Mouse (Mus musculus) lung, postnatal 0 days (tissue): Measurements from ENCODE around the gene Eps15l1. TPM values are rescaled to one million over a fixed set of nuclear protein-coding genes. Genes with fewer than 3 reads are reported as not detected.

Experiments
- ATAC-seq: fragments of 200-750 bp; cut with Nextera tagmentation; 2 replicates; pipeline ENCODE4 v1.8.0; 2017; ENCODE audit warnings: moderate library complexity
- DNase-seq: peaks from one replicate; pipeline ENCODE4 v3.0.0-alpha.2; 2016; ENCODE audit warnings: low spot score
- H3K27ac ChIP-seq: fragments of 300-500 bp; sonication (generic); 2 replicates; pipeline ENCODE4 v1.5.1; 2014; ENCODE audit warnings: antibody characterized with exemption, mild to moderate bottlenecking, low read length, mixed read lengths
- H3K27me3 ChIP-seq: fragments of 300-500 bp; sonication (generic); replicated peaks from 2 replicates; pipeline ENCODE4 v1.6.1; 2014; ENCODE audit warnings: low read length, mixed read lengths; ENCODE audit not compliant: insufficient read depth
- H3K36me3 ChIP-seq: fragments of 300-500 bp; sonication (generic); 2 replicates; pipeline ENCODE4 v1.6.1; 2014; ENCODE audit warnings: low read length, mixed read lengths; ENCODE audit not compliant: insufficient read depth
- H3K4me1 ChIP-seq: fragments of 300-500 bp; sonication (generic); 2 replicates; pipeline ENCODE4 v1.6.1; 2014; ENCODE audit warnings: antibody characterized with exemption, low read depth, low read length, mixed read lengths; ENCODE audit not compliant: insufficient read depth
- H3K4me2 ChIP-seq: fragments of 300-500 bp; sonication (generic); replicated peaks from 2 replicates; pipeline ENCODE4 v1.6.1; 2014; ENCODE audit warnings: low read depth, mild to moderate bottlenecking, low read length, moderate library complexity, mixed read lengths
- H3K4me3 ChIP-seq: fragments of 300-500 bp; sonication (generic); 2 replicates; pipeline ENCODE4 v1.5.1; 2014; ENCODE audit warnings: low read depth, low read length
- H3K9ac ChIP-seq: fragments of 300-500 bp; sonication (generic); replicated peaks from 2 replicates; pipeline ENCODE4 v1.6.1; 2014; ENCODE audit warnings: low read depth, mild to moderate bottlenecking
- H3K9me3 ChIP-seq: fragments of 300-500 bp; sonication (generic); 2 replicates; pipeline ENCODE4 v1.6.1; 2016; ENCODE audit warnings: low read length, mixed read lengths
- CTCF ChIP-seq: IDR thresholded peaks from 2 replicates; pipeline ENCODE4 v1.5.1; 2016; ENCODE audit warnings: antibody characterized with exemption, mild to moderate bottlenecking
- EP300 ChIP-seq: IDR thresholded peaks from 2 replicates; pipeline ENCODE4 v1.6.1; 2016; ENCODE audit warnings: antibody characterized with exemption, mild to moderate bottlenecking, control low read depth
- WGBS: fragments of 180-500 bp; shearing (Covaris S2); extraction: QIAGEN DNeasy Blood & Tissue Kit; methylation state at CpG from one replicate; pipeline ENCODE4 v1.1.7; 2014; 5-methylcytosine and 5-hydroxymethylcytosine counted together
- polyA plus RNA-seq: library from polyadenylated mRNA; unstranded; fragments of >200 nt; fragmentation: Nextera tagmentation; extraction: Ambion mirVana; gene quantifications from 2 replicates; pipeline ENCODE4 v1.2.1, GENCODE M21; 2015

Eps15l1 gene
- polyA plus RNA-seq, 1 experiment from 2014 or later, result 25.6 TPM

DNA sequence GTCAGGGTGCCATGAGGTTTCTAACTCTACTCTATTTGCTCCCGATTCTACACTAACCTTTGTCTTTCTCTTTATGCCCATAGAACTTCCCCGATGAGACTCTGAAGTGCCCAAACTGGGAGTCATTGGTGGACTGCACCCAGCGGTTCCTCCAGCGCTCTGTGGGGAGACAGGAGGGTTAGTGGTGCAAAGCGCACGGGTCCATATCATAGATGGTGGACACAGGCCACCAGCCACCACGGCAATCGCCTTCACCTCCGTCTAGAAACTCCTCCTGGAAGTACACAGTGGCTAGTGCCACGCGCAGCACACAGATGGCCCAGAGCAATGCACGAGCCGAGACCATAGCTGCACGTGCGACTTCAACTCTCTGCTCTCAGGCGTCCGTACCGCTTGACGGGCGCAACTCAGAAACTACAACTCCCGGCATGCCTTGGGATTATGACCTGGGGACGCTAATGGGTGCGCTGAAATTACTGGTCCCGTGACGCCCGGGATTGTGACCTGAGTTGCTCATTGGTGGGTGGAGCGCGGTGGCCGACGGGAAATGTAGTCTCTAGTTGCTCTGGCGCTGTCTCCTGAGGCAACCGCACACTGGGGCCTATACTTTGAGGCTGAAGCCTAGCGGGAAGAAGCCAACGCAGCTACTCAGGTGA, 22.2 kb upstream of the Eps15l1 start, which contains the start of the genes Calr3 and 1700030K09Rik:
Gene Calr3, minus strand, starts transcription at position 533 of the 656 bp plus-strand sequence.
Gene 1700030K09Rik, plus strand, starts transcription at position 543 of the 656 bp plus-strand sequence.
- H3K27me3 ChIP-seq, result no peaks in the 10 kb centered on the region
- peak within 1 kb of the TSS; percentile 60 for H3K4me2 ChIP-seq
- WGBS, result 6% methylated on average over 34 of the region's 34 CpGs
- H3K27ac ChIP-seq, result peak within 1 kb of the TSS; percentile 55; the same call in 1 of the 2 replicates
- ATAC-seq (peak; percentile 100), DNase-seq (peak; percentile 99)
- H3K4me3 ChIP-seq, result peak within 1 kb of the TSS; percentile 32
- TF ChIP-seq CTCF, result no peak
- TF ChIP-seq EP300, result no peak
- no peaks in the 10 kb centered on the region for H3K36me3 ChIP-seq
- no peaks in the 10 kb centered on the region for H3K9me3 ChIP-seq
- no peaks in the 10 kb centered on the region; the same call in 1 of the 2 replicates for H3K4me1 ChIP-seq
- H3K9ac ChIP-seq, result no peak within 1 kb of the TSS; the same call in 1 of the 2 replicates

DNA sequence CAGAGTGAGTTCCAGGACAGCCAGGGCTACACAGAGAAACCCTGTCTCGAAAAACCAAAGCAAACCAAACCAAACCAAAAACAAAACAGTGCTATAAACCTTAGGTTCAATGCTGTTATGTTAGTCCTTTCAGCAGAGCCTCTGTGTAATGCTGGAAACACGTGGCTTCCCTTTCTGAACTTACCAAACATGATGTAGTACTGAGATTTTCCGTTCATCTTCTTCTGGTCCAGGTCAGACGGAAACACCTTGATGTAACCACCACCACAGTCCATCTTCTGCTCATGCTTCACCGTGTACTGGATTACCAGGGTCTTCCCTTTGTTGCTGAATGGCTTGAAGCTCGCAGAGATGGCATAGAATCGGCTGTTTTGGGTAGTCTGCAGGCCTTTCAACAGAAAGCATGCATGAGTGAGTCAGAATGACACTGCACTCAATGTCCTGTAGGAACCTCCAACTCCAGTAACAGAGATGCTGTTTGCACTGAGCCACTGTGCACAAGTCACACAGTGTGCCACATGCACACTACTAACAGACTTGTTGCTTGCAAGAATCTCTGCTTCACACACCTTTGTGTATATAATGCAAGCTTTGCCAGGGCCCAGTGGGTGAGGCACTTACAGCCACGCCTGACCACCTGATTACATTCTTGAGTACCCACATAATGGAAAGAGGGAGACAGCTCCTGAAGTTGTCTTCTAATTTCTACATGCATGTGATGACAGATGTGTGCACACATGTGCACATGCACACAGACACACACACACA, 17.2 kb upstream of the Eps15l1 start:
- Histone ChIP-seq H3K9me3 (no peaks in the 10 kb centered on the region), H3K36me3 (no peaks in the 10 kb centered on the region), H3K4me1 (no peaks in the 10 kb centered on the region; the same call in 1 of the 2 replicates), H3K27me3 (no peaks in the 10 kb centered on the region), H3K9ac (no peak overlapping the region), H3K4me2 (no peak overlapping the region), H3K4me3 (no peak overlapping the region), H3K27ac (no peak overlapping the region)
- TF ChIP-seq EP300 (no peak), CTCF (no peak)
- ATAC-seq (peak; percentile 68), DNase-seq (peak; percentile 61)
- 67% methylated on average over 8 of the region's 8 CpGs for WGBS

DNA sequence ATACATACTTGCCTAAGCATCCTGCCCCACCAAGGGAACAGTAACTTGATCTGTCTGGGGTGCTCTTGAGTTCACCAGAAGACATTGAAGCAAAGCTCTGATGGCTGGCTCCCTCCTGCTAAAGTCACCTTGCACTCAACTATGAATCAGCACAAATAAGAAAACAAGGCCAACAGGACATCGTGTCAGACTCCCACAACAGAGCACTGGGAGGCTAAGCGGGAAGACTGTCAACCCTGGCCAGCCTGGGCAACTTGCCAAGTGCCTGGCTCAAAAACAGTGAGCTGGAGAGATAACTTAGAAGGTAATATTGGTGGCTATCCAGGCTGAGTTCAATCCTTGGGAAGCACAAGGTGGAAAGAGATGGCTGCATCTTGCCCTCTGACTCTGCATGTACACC, 13.7 kb upstream of the Eps15l1 start:
- no peak overlapping the region for H3K4me3 ChIP-seq
- no peak overlapping the region for H3K27ac ChIP-seq
- no peaks in the 10 kb centered on the region for H3K9me3 ChIP-seq
- 2% methylated on average over 2 of the region's 2 CpGs for WGBS
- H3K4me2 ChIP-seq, result no peak overlapping the region
- DNase-seq, result no peak
- no peak for ATAC-seq
- no peak overlapping the region for H3K9ac ChIP-seq
- no peaks in the 10 kb centered on the region for H3K27me3 ChIP-seq
- no peaks in the 10 kb centered on the region for H3K36me3 ChIP-seq
- no peak for TF ChIP-seq EP300
- TF ChIP-seq CTCF, result no peak
- H3K4me1 ChIP-seq, result no peaks in the 10 kb centered on the region

DNA sequence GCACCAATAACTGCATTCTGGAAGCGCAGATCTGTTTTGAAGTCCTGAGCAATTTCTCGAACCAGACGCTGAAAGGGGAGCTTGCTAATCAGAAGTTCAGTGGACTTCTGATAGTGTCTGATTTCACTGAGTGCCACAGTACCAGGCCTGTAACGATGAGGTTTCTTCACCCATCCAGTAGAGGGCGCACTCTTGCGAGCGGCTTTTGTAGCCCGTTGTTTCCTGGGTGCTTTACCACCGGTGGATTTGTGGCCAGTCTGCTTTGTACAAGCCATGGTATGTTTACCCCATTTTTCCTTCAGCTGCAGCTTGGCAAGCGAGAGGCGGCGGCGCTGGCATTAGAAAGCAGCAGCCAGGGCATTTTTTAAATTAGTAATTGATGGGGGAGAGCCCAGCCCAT, 8.4 kb upstream of the Eps15l1 start:
- TF ChIP-seq EP300 (no peak), CTCF (peak; percentile 64)
- 45% methylated on average over 13 of the region's 13 CpGs for WGBS
- Histone ChIP-seq H3K9me3 (no peaks in the 10 kb centered on the region), H3K4me2 (no peak overlapping the region), H3K27ac (no peak overlapping the region), H3K9ac (no peak overlapping the region), H3K27me3 (no peaks in the 10 kb centered on the region), H3K4me1 (no peaks in the 10 kb centered on the region), H3K36me3 (no peaks in the 10 kb centered on the region), H3K4me3 (no peak overlapping the region)
- ATAC-seq, result no peak
- DNase-seq, result no peak

DNA sequence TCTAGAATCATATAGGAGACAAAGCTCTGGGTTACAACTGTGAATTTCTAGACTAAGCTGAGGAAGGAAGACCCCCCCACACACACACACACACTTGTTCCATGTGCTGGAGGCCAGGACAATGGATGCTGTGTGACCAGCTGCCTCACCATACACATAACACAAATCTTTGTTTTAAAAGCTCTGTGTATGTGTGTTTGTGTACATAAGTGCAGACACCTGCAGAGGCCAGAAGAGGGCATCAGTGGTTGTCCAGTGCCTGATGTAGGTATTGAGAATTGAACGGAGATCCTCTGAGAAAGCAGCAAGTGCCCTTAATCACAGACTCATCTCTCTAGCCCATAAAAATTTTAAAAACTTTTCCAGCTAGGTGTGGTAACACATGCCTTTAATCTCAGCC, 1.7 kb upstream of the Eps15l1 start:
- Histone ChIP-seq H3K36me3 (no peaks in the 10 kb centered on the region), H3K4me3 (no peak overlapping the region), H3K27ac (no peak overlapping the region), H3K4me1 (peaks cover 10% of the 10 kb centered on the region; the same call in 1 of the 2 replicates), H3K27me3 (no peaks in the 10 kb centered on the region), H3K9ac (no peak overlapping the region), H3K9me3 (no peaks in the 10 kb centered on the region), H3K4me2 (no peak overlapping the region)
- TF ChIP-seq EP300, result no peak
- peak; percentile 60 for TF ChIP-seq CTCF
- peak; percentile 21 for DNase-seq
- 35% methylated on average over 1 of the region's 1 CpGs for WGBS
- no peak for ATAC-seq

DNA sequence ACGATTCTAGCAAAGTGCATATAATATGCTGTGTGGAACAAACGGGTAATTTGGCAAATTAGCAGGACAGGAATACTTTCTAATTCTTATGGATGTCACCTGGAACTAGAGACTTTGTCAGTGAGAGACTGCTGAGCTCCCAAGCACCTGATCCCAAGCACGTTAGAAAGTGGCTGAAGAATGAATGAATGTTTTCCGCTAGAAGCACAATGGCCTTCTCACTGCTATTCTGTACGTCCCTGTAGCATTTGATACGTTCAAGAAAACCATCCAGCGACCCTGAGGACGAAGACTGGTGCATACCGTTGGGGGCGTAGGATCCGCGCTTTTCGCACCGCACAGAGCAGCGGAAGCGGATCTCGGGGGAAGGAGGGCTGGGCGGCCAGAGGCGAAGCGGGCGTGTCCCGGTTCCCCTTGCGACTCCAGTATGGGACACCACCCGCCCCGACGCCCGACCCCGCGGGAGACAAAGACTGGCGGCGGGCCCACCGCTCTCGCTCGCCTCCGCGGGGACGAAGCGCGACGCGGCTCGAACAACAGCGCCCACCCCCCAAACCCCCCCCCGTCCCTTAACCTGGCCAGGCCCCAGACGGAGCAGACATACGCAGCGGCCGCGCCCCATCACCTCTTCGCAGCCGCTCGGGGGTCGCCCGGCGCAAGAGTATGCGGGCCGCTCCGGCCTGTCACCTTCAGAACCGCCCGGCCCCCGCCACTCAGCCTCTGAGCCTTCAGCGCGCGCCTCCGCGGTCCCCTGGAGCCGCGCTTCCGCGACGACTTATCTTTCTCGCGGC, 494 bp downstream of the Eps15l1 start:
- Histone ChIP-seq H3K27me3 (no peaks in the 10 kb centered on the region), H3K4me1 (peaks cover 10% of the 10 kb centered on the region), H3K4me3 (peak overlapping the region; percentile 77), H3K27ac (peak overlapping the region; percentile 82), H3K4me2 (peak overlapping the region; percentile 86), H3K36me3 (no peaks in the 10 kb centered on the region), H3K9me3 (no peaks in the 10 kb centered on the region), H3K9ac (peak overlapping the region; percentile 69)
- ATAC-seq (peak; percentile 42), DNase-seq (peak; percentile 54)
- TF ChIP-seq EP300 (no peak), CTCF (peak; percentile 10; the same call in 1 of the 2 replicates)
- under 1% methylated on average over 62 of the region's 73 CpGs for WGBS
